Mouse (Mus musculus): ENCODE results near the gene Fam57b.

DNA sequence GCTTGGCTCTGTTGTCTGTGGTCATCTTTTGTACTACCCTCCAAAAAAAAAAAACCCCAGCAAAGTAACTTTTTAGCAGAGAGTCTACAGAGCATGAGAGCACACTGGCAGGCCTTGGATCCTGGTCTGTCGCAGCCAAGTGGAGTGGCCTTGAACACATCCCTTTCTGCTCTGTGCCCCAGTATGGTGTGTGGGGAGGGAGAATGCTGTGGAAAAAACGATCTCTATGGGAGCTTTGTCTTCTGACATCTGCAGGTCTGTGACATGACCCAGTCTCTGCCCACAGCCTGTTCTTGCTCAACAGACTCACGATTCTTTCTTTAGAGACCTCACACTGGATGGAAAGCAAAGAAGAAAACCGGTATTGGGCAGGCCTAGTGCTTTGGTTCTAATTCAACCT lies 36.5 kb upstream of the Fam57b start:
- no peak for TF ChIP-seq POLR2A (IDR thresholded peaks at IDR 0.05; ENCODE audit: insufficient read length, low read depth)
- no peak for TF ChIP-seq MAX (IDR thresholded peaks at IDR 0.05; ENCODE audit: low read depth)
- no peak for TF ChIP-seq USF1 (IDR thresholded peaks at IDR 0.05; ENCODE audit: low read depth)
- TF ChIP-seq CEBPB (IDR thresholded peaks at IDR 0.05; ENCODE audit: insufficient read depth, poor library complexity, severe bottlenecking): no peak
- no peak for TF ChIP-seq MYOG (IDR thresholded peaks at IDR 0.05; ENCODE audit: control insufficient read depth in 1 of 3, insufficient read depth in 1 of 3, insufficient read length in 2 of 3, low read depth in 2 of 3)
- no peak for TF ChIP-seq TCF12 (IDR thresholded peaks at IDR 0.05; ENCODE audit: insufficient read depth, poor library complexity, severe bottlenecking)
- no peak for TF ChIP-seq MYOD1 (IDR thresholded peaks at IDR 0.05; ENCODE audit: control insufficient read depth in 1 of 3, insufficient read length in 2 of 3, low read depth in 2 of 3)
- TF ChIP-seq E2F4 (IDR thresholded peaks at IDR 0.05; ENCODE audit: insufficient read depth): no peak
- no peak for TF ChIP-seq POLR2AphosphoS2 (IDR thresholded peaks at IDR 0.05; ENCODE audit: insufficient read length, low read depth)
- TF ChIP-seq REST (IDR thresholded peaks at IDR 0.05; ENCODE audit: insufficient read depth, insufficient read length): no peak

Data from myocyte (in vitro differentiated cells).